Mouse (Mus musculus): Measurements from ENCODE around the gene Dpep3. TPM values are rescaled to one million over a fixed set of nuclear protein-coding genes. Genes with fewer than 3 reads are reported as not detected.
"Not testable (repeated sequence)": the region's sequence is repeated elsewhere in the genome, so short reads cannot be mapped to it uniquely, and the experiment has no call there.

The Dpep3 gene
- total RNA-seq (2021) = not detected

GRCm38 (mm10) chr8:105979325-105979724 is at the start of gene Dpep3:
Gene Dpep3 (minus strand): TSS chr8:105979429.
- DNase-seq = no peak

- peak; percentile 67 to 75 for DNase-seq
These were observed 43.3 kb upstream of the Dpep3 start for GRCm38 (mm10) chr8:106022483-106022882.

GRCm38 (mm10) chr8:106018039-106018438 is 38.8 kb upstream of the Dpep3 start:
- DNase-seq = no peak

GRCm38 (mm10) chr8:106017130-106017529 is 37.9 kb upstream of the Dpep3 start:
- DNase-seq = no peak

- DNase-seq = no peak
These were observed 37.1 kb upstream of the Dpep3 start for GRCm38 (mm10) chr8:106016284-106016683.

- DNase-seq = not testable (repeated sequence)
These were observed 33.0 kb upstream of the Dpep3 start for GRCm38 (mm10) chr8:106012203-106012602.

- DNase-seq = no peak
These were observed 32.4 kb upstream of the Dpep3 start, which contains the start of gene Ddx28 for GRCm38 (mm10) chr8:106011643-106011986. Gene Ddx28 (minus strand): TSS chr8:106011882.

- peak; percentile 91 for DNase-seq
These were observed 31.8 kb upstream of the Dpep3 start for GRCm38 (mm10) chr8:106010748-106011642.

- DNase-seq = not testable (repeated sequence)
These were observed 28.7 kb upstream of the Dpep3 start for GRCm38 (mm10) chr8:106007891-106008290.

GRCm38 (mm10) chr8:106007135-106007534 is 27.9 kb upstream of the Dpep3 start:
- no peak for DNase-seq

GRCm38 (mm10) chr8:106006413-106006812 is 27.2 kb upstream of the Dpep3 start:
- no peak for DNase-seq

GRCm38 (mm10) chr8:106005875-106006274 is 26.6 kb upstream of the Dpep3 start, which contains the start of gene Dpep2nb:
Gene Dpep2nb (minus strand): TSS chr8:106005975.
- DNase-seq = no peak

- DNase-seq = no peak
These were observed 25.4 kb upstream of the Dpep3 start for GRCm38 (mm10) chr8:106004538-106005207.

- no peak for DNase-seq
These were observed 22.7 kb upstream of the Dpep3 start for GRCm38 (mm10) chr8:106001908-106002307.

- DNase-seq = no peak
These were observed 19.7 kb upstream of the Dpep3 start for GRCm38 (mm10) chr8:105998971-105999370.

- no peak for DNase-seq
These were observed 17.1 kb upstream of the Dpep3 start for GRCm38 (mm10) chr8:105996359-105996758.

GRCm38 (mm10) chr8:105993226-105993625 is 14.0 kb upstream of the Dpep3 start:
- no peak for DNase-seq

GRCm38 (mm10) chr8:105992499-105992898 is 13.3 kb upstream of the Dpep3 start:
- no peak for DNase-seq

- no peak for DNase-seq
These were observed 12.3 kb upstream of the Dpep3 start for GRCm38 (mm10) chr8:105991546-105991945.

- DNase-seq = peak; percentile 54 to 69
These were observed 11.7 kb upstream of the Dpep3 start, which contains the start of gene Dus2 for GRCm38 (mm10) chr8:105990856-105991387. Gene Dus2 (plus strand): TSS chr8:105991337.

- DNase-seq = no peak
These were observed 9.3 kb upstream of the Dpep3 start for GRCm38 (mm10) chr8:105988546-105988945.

- not testable (repeated sequence) for DNase-seq
These were observed 4.2 kb upstream of the Dpep3 start for GRCm38 (mm10) chr8:105983406-105983805.

GRCm38 (mm10) chr8:105981146-105981545 is 1.9 kb upstream of the Dpep3 start:
- DNase-seq = no peak

All from layer of hippocampus, postnatal 36 days (tissue).